Mouse (Mus musculus) neural tube, embryonic 10.5 days (tissue): Measurements from ENCODE around the gene Hoxb3.

ENCODE experiments used
- DNase-seq: peaks from one replicate; pipeline ENCODE4 v3.0.0-alpha.2; 2017; ENCODE audit warnings: low spot score; ENCODE audit errors: extremely low spot score

Hoxb3 gene

DNA sequence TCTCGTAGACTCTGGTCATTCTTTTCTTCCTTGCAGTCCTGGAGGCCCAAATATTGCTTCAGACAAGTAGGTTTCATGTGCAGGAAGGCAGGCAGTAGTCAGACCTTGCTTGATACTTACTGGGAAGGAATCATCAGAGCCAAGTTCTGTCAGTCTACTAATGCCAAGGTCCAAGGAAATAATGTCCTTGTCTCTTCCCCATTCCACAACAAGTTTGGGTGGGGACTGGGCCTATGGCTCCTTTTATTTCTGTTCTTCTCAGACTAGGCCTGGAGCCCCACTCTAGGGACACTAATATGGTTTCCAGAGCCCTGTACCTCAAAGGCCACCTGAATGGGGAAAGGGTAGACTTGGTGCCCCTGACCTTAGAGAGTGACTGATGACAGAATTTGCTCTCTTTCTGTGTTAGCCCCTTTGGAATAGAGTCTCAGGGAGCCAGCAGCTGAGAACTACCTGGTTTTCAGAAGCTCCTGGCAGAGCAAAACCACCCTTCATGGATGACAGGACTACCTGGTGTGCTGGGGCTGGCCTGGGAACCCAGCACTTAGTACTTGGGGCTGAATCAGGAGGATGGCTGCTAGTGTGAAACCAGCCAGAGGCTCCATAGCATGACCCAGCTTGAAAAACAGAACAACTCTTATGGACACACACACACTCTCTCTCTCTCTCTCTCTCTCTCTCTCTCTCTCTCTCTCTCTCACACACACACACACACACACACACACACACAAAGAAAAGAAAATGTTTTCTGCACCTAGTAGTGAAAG is 34.5 kb upstream of the Hoxb3 start:
- no peak for DNase-seq

DNA sequence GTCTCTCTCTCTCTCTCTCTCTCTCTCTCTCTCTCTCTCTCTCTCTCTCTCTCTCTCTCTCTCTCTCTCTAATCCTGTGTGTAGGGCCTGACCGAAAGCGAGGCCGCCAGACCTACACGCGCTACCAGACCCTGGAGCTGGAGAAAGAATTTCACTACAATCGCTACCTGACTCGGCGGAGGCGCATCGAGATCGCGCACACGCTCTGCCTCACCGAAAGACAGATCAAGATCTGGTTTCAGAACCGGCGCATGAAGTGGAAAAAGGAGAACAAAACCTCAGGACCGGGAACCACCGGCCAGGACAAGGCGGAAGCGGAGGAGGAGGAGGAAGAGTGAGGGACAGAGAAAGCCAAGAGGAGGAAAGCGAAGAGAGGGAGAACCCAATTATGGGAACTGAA is 33.8 kb upstream of the Hoxb3 start:
- no peak for DNase-seq

DNA sequence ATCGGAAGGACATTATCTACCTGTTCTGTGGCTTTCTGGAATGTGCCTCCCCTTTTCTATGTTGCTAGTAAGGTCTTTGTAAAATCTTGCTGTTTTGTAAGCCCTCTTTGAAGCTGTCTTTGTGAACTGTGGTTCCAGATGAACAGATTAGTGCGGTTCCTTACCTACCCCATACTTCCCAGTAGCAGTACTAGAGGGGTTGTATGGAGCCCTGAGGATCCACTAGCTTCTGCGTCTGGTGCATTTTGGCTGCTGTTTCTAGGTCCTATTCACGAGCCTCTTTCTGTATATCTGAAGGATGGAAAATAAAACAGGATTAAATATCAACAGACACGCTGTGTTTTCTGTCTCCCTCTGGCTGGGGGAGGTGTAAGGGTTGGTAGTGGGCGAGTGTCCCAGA is 33.3 kb upstream of the Hoxb3 start:
- DNase-seq, result no peak

DNA sequence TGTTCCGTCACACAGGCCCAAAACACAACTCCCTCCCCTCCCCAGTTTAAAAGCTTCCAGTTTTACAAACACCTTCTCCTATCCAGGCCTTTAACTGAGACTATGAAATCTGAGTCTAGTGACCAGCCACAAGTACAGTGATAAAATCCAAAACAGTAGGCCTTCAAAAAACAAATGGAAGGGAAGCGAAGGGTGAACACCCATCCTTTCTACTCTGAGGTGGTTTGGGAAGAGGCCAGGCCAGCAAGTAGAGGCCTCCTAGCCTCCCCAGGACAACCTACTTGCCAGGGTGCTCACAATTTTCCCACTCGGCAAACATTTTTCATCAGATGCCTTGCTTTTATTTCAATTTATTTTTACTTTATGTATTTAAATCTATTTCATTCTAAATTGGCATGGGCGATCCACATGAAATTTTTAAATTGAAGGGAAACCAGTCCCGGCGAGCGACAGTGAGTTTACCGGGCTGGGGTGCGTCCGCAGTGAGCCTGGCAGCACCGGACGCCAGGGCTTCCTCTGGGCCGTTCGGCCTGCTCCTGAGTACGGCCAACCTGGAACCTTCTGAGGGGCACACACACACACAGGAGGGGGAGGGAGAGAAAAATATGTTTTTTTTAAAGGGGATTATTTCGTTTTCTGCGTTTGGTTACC is 32.3 kb upstream of the Hoxb3 start:
- no peak for DNase-seq

DNA sequence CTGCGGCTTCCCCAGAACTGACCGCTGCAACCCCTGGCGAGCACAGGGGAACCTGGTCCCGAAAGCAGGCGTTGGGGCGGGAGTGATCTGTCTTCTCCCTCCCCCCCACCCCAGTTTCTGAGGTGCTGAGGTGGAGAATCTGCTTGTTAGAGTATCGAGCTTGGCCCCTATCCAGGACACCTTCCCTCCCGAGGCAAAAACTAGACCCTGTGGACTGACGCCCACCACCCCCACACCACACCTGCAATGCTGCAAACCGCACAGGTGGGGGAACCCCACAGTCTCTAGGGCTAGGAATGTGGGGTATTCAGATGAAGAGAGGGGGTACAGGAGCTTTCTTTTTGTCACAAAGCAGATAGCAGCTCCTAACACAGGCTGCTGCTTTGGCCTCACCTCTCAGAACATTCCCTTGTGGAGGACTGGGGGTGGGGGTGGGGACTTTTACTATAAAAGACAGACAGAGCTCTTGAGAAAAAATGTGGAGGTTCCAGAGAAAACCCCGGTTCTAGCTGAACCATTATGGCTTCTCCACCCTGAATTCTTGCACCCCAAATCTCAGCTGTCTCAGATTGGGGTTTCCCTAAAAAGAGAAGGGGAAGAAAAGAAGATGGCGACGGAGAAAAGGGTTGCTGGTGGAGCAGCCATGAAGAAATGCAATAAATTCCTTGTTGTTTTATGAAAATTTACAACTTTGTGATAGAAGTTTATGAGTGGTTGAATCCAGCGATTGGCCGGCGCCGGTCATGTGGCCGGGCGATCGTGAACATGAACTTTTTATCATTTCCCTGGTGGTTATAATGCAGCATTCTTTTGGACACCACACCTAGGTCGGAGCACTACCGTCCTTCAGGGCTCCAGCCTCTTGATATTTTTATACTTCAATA is 31.2 kb upstream of the Hoxb3 start, which contains the start of gene Hoxb6:
Gene Hoxb6, plus strand, starts transcription at position 796 of the 884 bp plus-strand sequence.
- DNase-seq, result peak; percentile 70

DNA sequence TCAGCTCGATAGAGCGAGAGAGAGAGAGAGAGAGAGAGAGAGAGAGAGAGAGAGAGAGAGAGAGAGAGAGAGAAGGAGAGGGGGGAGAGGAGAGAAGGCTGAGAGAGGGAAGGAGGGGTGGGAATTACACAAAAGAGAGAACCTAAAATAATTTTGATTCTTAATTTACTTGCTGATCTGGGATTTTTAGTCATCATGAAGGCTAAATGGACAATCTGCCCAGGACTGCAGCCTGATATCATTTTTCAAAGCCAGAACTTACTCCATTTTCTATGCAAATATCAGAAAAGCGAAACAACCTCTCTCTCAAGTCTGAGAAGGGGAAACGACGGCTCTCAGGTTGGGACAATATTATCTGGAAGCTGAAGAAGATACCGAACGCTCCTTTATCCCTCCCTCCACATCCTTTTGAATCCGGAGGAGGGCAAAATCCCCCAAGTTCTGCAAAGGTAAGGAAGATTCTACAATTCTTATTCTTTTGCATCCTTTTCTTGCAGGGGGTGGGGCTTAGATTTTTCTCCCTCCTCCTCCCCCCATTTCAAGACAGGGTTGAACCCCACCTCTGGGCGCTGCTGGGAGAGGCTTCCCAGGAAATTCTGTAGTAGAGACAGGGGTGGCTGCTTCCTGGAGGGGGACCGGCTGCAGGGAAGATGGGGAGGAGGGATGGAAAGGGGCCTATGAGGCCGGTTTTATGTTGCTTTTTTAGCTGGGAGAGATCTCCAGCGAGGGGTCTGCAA is 30.4 kb upstream of the Hoxb3 start:
- DNase-seq, result no peak

DNA sequence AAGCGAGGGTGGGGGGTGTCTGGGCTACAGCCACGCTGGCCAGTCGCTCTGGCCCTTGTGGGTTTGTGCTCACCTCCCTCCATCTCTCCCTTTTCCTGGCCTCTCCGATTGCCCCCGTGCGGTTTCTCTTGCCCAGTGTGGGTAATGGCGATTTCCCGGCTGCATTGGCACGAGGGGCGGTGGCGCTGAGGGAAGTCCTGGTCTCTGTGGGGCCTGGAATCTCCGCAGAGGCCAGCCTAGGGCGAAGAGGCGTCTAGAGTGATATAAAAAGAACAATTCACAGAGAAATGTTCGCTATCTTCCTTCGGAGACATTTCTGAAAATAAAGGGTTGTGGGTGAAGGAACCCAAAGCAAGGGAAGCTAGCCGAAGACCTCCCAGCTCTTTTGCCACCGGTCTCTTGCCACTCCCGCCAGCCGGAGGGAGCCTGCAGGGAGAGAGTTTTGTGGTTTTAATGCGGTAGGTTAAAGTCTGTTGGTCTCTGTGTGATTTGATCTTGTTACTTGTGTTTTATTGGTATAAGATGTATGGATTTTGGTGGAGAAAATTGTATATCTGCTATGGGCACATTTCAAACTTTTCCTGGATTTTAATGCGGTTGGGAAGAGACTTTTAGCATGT is 29.7 kb upstream of the Hoxb3 start:
- DNase-seq, result peak; percentile 66

DNA sequence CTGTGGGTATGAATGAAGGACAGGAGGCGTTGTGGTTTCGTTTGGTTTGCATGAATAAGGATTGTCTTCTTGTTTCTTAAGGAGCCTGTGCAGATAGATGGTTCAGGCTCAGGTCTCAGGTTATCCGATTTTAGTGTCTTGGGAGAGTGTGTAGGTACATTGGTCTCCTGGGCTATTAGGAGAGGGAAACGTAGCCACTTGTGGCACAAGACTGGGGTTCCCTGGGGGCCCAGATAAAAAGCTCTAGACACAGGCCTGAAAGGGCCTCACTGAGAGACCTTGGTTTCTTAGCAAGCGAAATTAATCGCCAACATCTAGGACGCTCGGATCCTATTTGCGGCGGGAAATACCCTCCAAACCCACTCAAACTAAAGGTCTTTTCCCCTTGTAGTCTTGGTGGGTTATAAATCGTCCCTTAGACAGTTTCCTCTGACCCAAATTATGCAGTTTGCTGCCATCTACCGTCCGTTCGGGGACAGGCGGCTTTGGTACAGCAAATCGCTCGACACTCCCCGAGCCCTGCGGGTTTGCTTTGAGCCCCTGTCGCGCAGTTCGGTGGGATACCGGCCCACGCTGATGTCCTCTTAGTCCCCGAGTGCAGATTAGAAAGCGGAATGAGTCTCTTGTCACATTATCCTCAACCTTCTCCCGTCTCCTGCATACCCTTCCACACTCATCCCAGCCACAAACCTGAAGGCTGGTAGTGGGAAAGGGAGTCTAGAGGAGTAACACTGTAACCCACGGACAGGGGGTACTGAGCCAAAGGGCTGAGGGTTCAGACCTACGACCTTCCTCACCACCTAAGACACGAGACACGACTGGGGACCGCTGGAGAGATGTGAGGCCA is 28.7 kb upstream of the Hoxb3 start:
- DNase-seq, result peak; percentile 65

DNA sequence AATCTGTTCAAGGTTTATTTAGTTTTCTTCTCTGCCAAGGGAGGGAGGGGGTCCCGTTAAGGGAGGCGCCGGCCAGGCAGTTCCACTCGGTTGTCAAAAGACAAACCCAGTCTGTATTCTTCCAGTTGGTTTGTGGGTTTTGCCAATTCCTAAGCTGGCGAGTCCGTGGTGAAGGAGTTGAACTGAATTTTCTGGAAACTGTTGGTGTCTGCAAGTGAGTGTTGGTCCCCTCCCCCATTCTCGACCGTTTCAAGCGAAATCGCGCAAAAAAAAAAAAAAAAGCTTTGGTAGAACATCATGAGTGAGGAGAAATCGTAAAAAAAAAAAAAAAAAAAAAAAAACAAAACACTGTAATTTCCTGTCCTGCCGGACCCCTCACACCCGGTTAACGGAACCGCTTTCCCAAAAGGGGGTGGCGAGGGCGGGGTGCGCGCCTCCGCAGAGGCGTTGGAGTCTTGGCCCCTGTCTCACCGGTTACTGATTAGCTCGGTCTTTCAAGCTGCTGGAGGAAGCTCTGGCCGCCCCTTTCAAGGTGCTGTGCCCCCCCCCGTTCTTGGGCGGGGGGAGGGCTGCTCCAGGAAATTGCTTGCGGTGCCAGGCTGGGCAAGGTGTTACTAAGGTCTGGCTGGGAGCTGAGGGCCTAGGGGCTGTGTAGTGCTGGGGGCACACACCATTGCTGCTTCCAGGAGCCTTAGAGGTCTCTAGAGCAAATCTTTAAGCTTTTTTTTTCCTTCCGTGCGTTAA is 27.9 kb upstream of the Hoxb3 start:
- peak; percentile 61 for DNase-seq

DNA sequence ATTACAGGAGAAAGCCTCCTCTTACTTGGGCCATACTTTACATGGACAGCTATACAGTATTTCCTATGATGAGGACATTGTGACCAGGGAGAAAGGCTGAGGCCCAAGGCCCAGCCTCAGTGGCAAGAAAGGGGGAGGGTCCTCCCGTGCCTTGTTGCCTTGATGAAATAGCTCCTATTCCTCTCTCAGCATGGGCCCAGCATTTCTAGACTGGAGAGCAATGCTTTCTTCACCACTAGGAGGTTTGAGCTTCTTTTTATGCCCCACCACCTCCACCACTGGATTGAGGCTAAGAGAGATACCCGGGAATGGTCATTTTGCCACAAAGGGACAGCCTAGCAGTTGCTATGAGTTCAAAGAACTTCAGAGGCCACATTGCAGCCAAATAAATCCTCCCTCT is 26.1 kb upstream of the Hoxb3 start:
- DNase-seq, result peak; percentile 56

DNA sequence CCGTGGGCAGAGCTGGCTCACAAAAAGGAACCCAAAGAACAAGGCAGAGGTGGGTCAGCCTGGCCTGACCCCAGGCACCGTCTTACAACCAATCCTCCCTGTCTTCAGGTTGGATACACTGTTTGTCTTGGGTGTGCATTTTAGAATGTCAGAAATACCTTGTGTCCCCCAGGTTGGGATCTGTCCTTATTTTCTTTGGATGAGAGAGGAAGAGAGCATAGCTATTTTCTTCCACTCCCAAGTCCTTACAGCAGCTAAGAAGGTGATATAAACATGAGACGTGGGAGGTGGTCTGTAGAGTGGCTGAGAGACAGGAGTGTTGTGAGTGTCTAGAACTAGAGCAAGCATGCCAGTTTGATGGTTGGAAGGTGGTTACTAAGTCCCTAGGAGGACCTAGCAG is 25.7 kb upstream of the Hoxb3 start:
- no peak for DNase-seq

DNA sequence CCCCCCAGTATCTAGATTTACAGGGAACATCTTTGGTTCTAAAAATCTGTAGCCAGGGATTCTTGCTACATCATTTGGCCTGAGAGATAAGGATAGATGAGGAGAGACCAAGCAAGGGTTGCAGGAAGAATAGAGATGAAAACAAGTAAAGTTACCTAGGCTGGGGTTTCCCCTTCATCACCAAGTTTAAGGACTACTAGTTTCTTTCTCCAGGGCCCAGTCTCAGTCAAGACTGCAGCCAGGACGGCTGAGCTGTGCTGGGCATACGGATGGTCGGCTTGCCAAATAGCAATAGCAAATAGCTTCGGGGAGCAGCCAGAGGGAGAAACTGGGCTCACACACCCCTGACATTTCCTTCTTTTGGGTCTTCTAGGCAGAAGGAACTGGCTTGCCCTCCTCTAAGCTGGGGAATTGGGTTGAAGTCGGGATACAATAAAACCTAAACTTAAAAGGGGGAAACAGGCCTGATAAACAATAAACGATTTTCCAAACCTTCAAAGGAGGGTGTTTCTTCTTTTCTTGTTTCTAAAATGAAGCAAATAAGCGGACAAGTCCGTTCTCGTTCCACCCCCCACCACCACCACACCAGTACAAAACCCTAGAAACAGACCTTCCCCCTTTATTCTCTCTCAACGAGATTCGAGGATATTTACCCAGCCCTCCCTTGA is 25.0 kb upstream of the Hoxb3 start:
- no peak for DNase-seq

DNA sequence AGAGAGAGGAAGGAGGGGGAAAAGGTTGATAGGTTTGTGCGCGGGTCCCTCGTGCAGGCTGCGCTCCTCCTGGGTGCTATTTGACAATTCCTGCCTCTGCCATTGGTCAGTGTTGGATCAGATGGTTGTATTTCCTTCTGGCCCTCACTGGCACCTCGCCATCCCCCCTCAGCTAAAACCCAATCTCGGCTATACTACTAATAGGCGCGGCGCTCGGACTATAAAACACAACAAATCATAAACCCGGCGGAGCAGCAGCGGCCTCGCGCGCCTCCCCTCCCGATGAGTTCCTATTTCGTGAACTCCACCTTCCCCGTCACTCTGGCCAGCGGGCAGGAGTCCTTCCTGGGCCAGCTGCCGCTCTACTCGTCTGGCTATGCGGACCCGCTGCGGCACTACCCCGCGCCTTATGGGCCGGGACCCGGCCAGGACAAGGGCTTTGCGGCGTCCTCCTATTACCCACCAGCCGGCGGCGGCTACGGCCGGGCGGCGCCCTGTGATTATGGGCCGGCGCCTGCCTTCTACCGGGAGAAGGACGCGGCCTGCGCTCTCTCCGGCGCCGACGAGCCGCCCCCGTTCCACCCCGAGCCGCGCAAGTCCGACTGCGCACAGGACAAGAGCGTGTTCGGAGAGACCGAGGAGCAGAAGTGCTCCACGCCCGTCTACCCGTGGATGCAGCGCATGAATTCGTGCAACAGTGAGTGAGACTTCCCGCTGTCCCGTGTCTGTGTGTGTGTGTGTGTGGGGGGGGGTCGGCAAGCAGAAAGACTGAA is 24.0 kb upstream of the Hoxb3 start:
- DNase-seq, result peak; percentile 69

DNA sequence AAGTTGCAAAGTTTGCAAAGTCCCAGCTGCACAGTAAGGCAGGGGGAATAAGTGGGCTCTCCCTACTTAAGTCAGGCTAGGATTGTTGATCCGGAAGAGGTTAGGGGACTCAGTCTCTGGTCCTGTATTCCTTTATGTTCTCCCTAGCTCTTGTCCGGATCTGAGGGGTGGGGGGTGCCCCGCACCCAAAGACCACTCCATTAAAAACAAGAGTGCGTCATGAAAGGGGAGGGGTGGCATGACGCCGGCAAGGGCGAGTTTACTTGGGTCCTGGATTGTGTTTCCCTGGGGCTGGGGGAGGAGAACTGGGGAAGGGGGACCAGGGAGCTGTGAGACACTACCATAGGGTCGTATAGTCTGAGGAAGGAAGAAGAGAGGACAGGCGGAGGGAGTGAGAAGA is 23.3 kb upstream of the Hoxb3 start:
- peak; percentile 63 for DNase-seq

DNA sequence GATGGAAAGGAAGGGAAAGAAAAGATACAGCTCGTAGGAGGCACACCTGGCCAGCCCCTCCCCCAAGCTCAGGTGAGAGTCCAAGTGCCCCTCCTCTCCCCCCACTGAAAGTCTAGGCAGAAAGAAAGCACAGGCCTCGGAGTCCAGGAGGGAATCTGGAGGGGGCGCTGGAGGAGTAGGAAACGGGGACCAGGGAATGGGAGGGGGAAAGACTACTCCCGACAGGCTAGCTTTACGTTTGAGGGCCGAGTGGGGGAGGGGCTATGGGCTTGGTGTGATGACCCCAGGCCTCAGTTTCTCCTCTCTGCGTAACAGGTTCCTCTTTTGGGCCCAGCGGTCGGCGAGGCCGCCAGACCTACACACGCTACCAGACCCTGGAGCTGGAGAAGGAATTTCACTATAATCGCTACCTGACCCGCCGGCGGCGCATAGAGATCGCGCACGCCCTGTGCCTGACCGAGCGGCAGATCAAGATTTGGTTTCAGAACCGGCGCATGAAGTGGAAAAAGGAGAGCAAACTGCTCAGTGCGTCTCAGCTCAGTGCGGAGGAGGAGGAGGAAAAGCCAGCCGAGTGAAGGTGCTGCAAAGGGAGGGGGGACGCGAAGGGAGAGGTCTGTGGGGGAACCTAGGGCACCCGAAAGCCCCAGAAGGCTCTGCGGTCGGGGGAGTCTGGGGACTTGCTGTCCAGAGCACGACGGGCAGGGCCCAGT is 22.6 kb upstream of the Hoxb3 start:
- DNase-seq, result peak; percentile 68

DNA sequence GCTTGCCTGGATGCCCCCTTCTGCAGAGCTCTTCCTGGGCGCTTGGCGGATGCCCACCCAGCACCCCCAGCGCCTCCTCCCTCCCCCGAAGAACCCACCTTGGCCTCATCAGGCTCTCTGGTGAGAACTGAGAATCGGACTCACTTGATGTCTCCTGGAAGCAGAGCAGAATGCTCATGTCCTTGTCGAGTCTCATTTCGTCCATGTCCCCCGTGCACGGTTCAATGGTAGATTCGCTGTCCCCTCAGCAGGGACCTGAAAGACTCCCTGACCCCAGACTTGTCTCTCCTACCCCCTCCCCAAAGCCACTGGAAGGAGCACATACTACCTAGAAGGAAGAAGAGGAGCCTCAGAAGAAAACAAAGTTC is 22.1 kb upstream of the Hoxb3 start:
- DNase-seq, result peak; percentile 58

DNA sequence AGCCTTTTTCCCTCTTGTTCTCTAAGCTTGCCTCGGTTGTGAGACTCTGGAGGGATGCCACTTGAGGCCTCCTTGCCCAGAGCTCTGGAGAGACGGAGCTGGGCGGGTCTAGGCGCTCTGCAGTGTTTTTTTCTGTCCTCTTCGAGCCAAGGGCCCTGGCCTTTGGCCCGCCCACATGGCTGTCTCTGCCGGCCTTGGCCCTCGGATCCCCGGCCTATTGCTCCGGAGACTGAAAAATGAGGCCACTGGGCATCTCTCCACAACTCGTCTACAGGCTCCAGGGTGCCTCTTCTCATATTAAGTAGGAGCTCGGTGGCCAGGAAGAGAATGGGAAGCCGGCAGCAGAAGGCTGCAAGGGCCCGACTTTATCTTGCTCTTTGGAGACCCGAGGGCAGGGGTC is 21.3 kb upstream of the Hoxb3 start:
- peak; percentile 67 for DNase-seq
